Mouse (Mus musculus) liver, adult 2 months (tissue): ENCODE data around the gene Nfam1.

Experiments used
- CTCF ChIP-seq: fragments of 200-500 bp; IDR thresholded peaks from 2 replicates; pipeline ENCODE4 v1.5.1; 2011; ENCODE audit warnings: low read depth, low read length, control low read depth
- POLR2A ChIP-seq: fragments of 200-500 bp; IDR thresholded peaks from 2 replicates; pipeline ENCODE4 v1.6.1; 2011; ENCODE audit warnings: low read length, control low read depth; ENCODE audit not compliant: insufficient read depth; ENCODE audit errors: extremely low read depth

DNA sequence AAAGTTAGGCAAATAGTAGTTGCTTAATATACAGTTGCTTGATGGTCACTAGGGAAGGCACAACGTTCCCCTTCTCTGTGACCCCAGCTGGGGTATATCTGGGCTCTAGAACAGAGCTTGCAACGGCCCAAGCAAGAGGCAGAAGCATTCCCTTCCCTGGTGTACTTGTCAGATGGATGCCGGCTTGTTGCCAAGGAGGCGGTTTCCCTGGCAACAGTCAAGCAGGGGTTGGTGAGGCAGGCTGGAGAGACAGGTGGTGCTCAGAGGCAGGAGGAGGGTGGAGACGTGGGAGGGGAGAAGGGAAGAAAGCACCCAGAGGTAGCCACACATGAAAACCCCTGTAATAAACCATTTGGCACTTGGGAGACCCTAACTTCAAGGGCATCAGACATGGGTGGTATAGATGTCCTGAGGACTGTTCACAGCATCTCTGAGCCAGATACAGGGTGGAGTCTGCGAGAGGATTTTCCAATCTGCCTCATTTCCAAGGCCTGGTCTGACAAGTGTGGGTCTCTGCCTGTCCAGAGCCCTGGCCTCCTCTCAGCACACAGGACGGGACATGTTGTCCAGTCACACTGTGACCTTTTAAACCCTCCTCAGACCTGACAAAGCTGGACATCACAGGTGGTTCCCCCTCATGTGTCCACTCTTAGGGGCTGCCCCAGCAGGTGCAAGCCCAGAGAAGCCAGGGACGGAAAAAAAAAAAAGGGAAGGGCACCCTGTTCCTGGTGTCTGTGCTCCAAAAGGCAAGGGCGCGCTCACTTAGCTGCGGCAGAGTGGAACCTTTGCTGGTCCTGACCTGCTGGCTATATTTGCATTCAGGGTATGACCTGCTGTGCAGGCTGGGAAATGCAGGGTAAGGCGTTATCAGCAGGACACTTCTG is 30.2 kb downstream of the Nfam1 start:
- TF ChIP-seq POLR2A = no peak
- no peak for TF ChIP-seq CTCF
